Mouse (Mus musculus): ENCODE data around the gene Sptbn4. TPM values are rescaled to one million over a fixed set of nuclear protein-coding genes. Genes with fewer than 3 reads are reported as not detected.
A peak's percentile ranks its signal among the peaks of the same experiment; 100 is the strongest.

The Sptbn4 gene
- polyA plus RNA-seq, 1 experiment from 2014 or later = 0.30 TPM

DNA sequence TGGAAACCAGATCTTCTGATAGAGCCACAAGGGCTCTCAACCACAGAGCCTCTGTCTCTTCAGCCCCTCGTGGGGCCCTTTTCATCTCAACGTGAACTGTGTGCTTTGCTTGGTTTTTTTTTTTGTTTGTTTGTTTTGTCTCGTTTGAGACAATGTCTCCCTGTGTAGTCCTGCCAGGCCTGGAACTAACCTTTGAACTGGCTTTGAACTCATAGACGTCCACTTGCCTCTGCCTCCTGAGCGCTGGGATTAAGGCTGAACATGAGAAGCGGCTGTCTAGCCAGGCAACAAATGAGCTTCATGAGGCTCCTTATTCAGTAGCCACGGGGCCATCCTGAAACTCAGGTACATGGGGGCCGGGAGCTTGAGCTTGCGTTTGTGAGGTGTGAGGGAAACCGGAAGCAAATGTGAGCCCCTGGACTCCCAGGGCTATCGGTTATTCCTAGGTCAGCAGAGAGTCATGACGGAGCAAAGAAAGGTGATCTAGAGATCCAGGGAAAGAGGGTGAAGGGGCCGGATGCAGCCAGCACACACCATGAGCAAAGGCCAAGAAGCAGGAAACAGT is 4.8 kb upstream of the Sptbn4 start:
- H3K4me2 ChIP-seq = no peak overlapping the region

DNA sequence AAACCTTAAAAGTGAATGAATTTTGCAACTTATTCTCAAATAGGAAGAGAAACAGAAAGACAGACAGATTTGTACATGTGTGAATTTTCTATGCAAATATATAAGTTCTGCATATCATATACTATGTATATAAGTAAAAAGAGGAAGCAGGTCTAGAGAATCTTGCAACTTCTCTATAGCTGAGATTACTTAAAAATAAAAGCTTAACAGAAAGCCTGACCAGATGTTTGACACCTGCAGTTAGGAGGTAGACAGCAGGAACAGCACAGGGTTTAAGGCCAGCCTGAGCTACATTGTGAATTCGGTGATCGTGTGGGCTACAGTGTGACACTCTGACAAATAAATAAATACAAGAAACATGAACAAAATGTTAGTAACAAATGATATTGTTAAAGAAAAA is 3.9 kb upstream of the Sptbn4 start:
- no peak overlapping the region for H3K4me3 ChIP-seq (ENCODE audit: low read depth, low read length)
- no peaks in the 10 kb centered on the region; the same call in 1 of the 2 replicates for H3K27me3 ChIP-seq (ENCODE audit: control insufficient read depth, insufficient read depth, low read length)
- peaks cover 6% of the 10 kb centered on the region; the same call in 1 of the 2 replicates for H3K4me1 ChIP-seq (ENCODE audit: control insufficient read depth, insufficient read depth, low read length)
- no peak for ATAC-seq (replicated peaks; ENCODE audit: insufficient number of reproducible peaks, low FRiP score, low TSS enrichment)
- WGBS (ENCODE audit: insufficient replicate concordance) = 93% methylated on average over 2 of the region's 2 CpGs
- no peak overlapping the region for H3K9ac ChIP-seq (ENCODE audit: low read depth, low read length)
- no peaks in the 10 kb centered on the region for H3K36me3 ChIP-seq (ENCODE audit: control insufficient read depth, insufficient read depth, low read length)
- H3K4me2 ChIP-seq = no peak overlapping the region
- H3K9me3 ChIP-seq (replicated peaks; ENCODE audit: control insufficient read depth, low read length) = no peaks in the 10 kb centered on the region
- H3K27ac ChIP-seq (ENCODE audit: low read depth, low read length) = no peak overlapping the region

More for the DNA sequence above, 4.8 kb upstream of the Sptbn4 start:
- Histone ChIP-seq H3K4me3 (ENCODE audit: low read depth, low read length) (no peak overlapping the region), H3K9me3 (replicated peaks; ENCODE audit: control insufficient read depth, low read length) (no peaks in the 10 kb centered on the region), H3K27ac (ENCODE audit: low read depth, low read length) (no peak overlapping the region), H3K4me1 (ENCODE audit: control insufficient read depth, insufficient read depth, low read length) (no peaks in the 10 kb centered on the region), H3K27me3 (ENCODE audit: control insufficient read depth, insufficient read depth, low read length) (no peaks in the 10 kb centered on the region), H3K36me3 (ENCODE audit: control insufficient read depth, insufficient read depth, low read length) (no peaks in the 10 kb centered on the region), H3K9ac (ENCODE audit: low read depth, low read length) (no peak overlapping the region)
- WGBS (ENCODE audit: insufficient replicate concordance) = 55% methylated on average over 13 of the region's 13 CpGs
- no peak for ATAC-seq (replicated peaks; ENCODE audit: insufficient number of reproducible peaks, low FRiP score, low TSS enrichment)

DNA sequence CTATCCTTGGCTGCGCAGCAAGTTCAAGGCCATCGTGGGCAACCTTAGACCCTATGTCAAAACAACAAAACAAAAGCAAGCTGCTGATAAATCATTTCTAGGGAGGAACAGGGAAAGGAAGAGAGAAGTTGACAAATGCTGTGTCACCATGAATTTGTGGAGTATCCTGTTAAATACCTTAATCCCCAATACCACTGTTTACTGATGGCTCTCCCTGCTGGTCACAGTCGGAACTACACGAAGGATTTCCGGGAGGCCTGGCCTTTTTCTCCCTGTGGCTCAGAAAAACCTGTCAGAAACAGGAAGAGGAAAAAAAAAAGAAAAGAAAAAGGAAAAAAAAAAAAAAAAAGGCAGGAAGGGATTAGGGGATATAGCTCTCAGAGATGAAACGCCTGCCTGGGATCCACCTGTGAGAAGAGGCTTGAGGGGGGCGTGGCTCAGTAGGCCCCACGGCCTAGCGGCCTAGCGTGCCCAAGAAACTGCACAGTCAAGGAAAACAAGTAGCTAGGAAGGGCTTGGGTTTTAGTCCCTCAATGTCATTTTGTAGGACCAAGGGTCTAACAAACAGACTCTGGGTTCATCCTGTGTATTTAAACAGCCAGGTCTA is 1.9 kb upstream of the Sptbn4 start:
- peak overlapping the region; percentile 56 for H3K4me3 ChIP-seq (ENCODE audit: low read depth, low read length)
- ATAC-seq (replicated peaks; ENCODE audit: insufficient number of reproducible peaks, low FRiP score, low TSS enrichment) = no peak

GRCm38 (mm10) chr7:27448421-27449206 is 1.1 kb upstream of the Sptbn4 start:
- Histone ChIP-seq H3K36me3 (ENCODE audit: control insufficient read depth, insufficient read depth, low read length) (no peaks in the 10 kb centered on the region), H3K9ac (ENCODE audit: low read depth, low read length) (peak overlapping the region; percentile 70), H3K27ac (ENCODE audit: low read depth, low read length) (peak overlapping the region; percentile 85), H3K4me3 (ENCODE audit: low read depth, low read length) (peak overlapping the region; percentile 56), H3K4me1 (ENCODE audit: control insufficient read depth, insufficient read depth, low read length) (peaks cover 9% of the 10 kb centered on the region; the same call in 1 of the 2 replicates), H3K4me2 (peak overlapping the region; percentile 99), H3K27me3 (ENCODE audit: control insufficient read depth, insufficient read depth, low read length) (peaks cover 19% of the 10 kb centered on the region), H3K9me3 (replicated peaks; ENCODE audit: control insufficient read depth, low read length) (no peaks in the 10 kb centered on the region)
- peak; percentile 48 for ATAC-seq (replicated peaks; ENCODE audit: insufficient number of reproducible peaks, low FRiP score, low TSS enrichment)
- 46% methylated on average over 15 of the region's 15 CpGs for WGBS (ENCODE audit: insufficient replicate concordance)

More for the DNA sequence above, 1.9 kb upstream of the Sptbn4 start:
- WGBS (ENCODE audit: insufficient replicate concordance) = 54% methylated on average over 10 of the region's 10 CpGs
- no peaks in the 10 kb centered on the region for H3K9me3 ChIP-seq (replicated peaks; ENCODE audit: control insufficient read depth, low read length)
- no peaks in the 10 kb centered on the region for H3K36me3 ChIP-seq (ENCODE audit: control insufficient read depth, insufficient read depth, low read length)
- H3K9ac ChIP-seq (ENCODE audit: low read depth, low read length) = peak overlapping the region; percentile 36; the same call in 1 of the 2 replicates
- H3K27me3 ChIP-seq (ENCODE audit: control insufficient read depth, insufficient read depth, low read length) = peaks cover 18% of the 10 kb centered on the region
- H3K4me1 ChIP-seq (ENCODE audit: control insufficient read depth, insufficient read depth, low read length) = peaks cover 9% of the 10 kb centered on the region; the same call in 1 of the 2 replicates
- peak overlapping the region; percentile 85 for H3K27ac ChIP-seq (ENCODE audit: low read depth, low read length)
- peak overlapping the region; percentile 99 for H3K4me2 ChIP-seq

GRCm38 (mm10) chr7:27446521-27447418 is 716 bp downstream of the Sptbn4 start:
- peak overlapping the region; percentile 68 for H3K9ac ChIP-seq (ENCODE audit: low read depth, low read length)
- no peak overlapping the region for H3K27ac ChIP-seq (ENCODE audit: low read depth, low read length)
- H3K4me3 ChIP-seq (ENCODE audit: low read depth, low read length) = peak overlapping the region; percentile 54
- no peaks in the 10 kb centered on the region for H3K9me3 ChIP-seq (replicated peaks; ENCODE audit: control insufficient read depth, low read length)
- peaks cover 19% of the 10 kb centered on the region for H3K27me3 ChIP-seq (ENCODE audit: control insufficient read depth, insufficient read depth, low read length)
- 8% methylated on average over 45 of the region's 53 CpGs for WGBS (ENCODE audit: insufficient replicate concordance)
- H3K36me3 ChIP-seq (ENCODE audit: control insufficient read depth, insufficient read depth, low read length) = no peaks in the 10 kb centered on the region
- H3K4me1 ChIP-seq (ENCODE audit: control insufficient read depth, insufficient read depth, low read length) = peaks cover 9% of the 10 kb centered on the region; the same call in 1 of the 2 replicates
- ATAC-seq (replicated peaks; ENCODE audit: insufficient number of reproducible peaks, low FRiP score, low TSS enrichment) = 0 out of 2 replicates have a peak, but pooled peaks have one; percentile 0
- H3K4me2 ChIP-seq = peak overlapping the region; percentile 99

DNA sequence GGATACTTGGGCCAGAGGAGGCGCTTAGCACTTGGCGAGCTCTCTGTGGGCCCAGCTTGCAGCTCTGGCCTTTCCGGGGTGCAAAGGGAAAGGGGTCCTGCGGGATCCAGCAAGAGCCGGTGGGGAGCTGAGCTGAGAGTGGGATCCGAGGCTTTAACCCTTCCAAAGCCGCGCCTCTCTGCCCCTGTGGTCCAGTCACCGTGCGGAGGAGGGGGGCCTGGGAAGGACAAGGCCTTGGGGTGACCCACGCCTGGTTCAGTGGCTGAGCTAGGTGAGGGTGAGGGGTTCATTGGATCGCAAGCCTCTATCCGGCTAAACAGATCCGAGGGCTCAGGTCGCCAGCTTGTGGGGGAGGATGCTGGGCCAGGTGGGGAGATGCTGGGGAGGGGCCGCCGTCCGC is 1.4 kb downstream of the Sptbn4 start:
- Histone ChIP-seq H3K27ac (ENCODE audit: low read depth, low read length) (no peak overlapping the region), H3K9ac (ENCODE audit: low read depth, low read length) (peak overlapping the region; percentile 68), H3K36me3 (ENCODE audit: control insufficient read depth, insufficient read depth, low read length) (no peaks in the 10 kb centered on the region), H3K9me3 (replicated peaks; ENCODE audit: control insufficient read depth, low read length) (no peaks in the 10 kb centered on the region), H3K4me1 (ENCODE audit: control insufficient read depth, insufficient read depth, low read length) (peaks cover 9% of the 10 kb centered on the region; the same call in 1 of the 2 replicates), H3K4me2 (peak overlapping the region; percentile 99), H3K4me3 (ENCODE audit: low read depth, low read length) (peak overlapping the region; percentile 54), H3K27me3 (ENCODE audit: control insufficient read depth, insufficient read depth, low read length) (peaks cover 19% of the 10 kb centered on the region)
- 3% methylated on average over 16 of the region's 18 CpGs for WGBS (ENCODE audit: insufficient replicate concordance)
- no peak for ATAC-seq (replicated peaks; ENCODE audit: insufficient number of reproducible peaks, low FRiP score, low TSS enrichment)

GRCm38 (mm10) chr7:27440014-27440413 is 7.5 kb downstream of the Sptbn4 start:
- ATAC-seq (replicated peaks; ENCODE audit: insufficient number of reproducible peaks, low FRiP score, low TSS enrichment) = no peak
- Histone ChIP-seq H3K27ac (ENCODE audit: low read depth, low read length) (no peak overlapping the region), H3K4me1 (ENCODE audit: control insufficient read depth, insufficient read depth, low read length) (no peaks in the 10 kb centered on the region), H3K27me3 (ENCODE audit: control insufficient read depth, insufficient read depth, low read length) (peaks cover 11% of the 10 kb centered on the region), H3K4me3 (ENCODE audit: low read depth, low read length) (no peak overlapping the region), H3K9me3 (replicated peaks; ENCODE audit: control insufficient read depth, low read length) (no peaks in the 10 kb centered on the region), H3K9ac (ENCODE audit: low read depth, low read length) (no peak overlapping the region), H3K36me3 (ENCODE audit: control insufficient read depth, insufficient read depth, low read length) (no peaks in the 10 kb centered on the region), H3K4me2 (no peak overlapping the region)
- WGBS (ENCODE audit: insufficient replicate concordance) = 75% methylated on average over 4 of the region's 4 CpGs

DNA sequence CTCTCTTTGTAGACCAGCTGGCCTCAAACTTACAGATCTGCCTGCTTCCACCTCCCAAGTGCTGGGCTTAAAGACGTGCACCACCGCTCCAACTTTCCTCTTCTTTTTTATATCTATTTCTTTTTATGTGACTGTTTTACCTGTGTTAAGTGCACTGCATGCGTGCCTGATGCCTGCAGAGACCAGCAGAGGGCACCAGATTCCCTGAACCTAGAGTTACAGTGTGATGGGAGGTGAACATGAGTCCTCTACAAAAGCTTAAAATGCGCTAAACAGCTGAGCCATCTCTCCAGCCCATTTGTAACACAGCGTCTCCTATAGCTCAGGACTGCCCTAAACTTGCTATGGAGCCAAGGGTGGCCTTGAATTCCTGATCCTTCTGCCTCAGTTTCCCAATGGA is 9.9 kb downstream of the Sptbn4 start:
- no peaks in the 10 kb centered on the region for H3K36me3 ChIP-seq (ENCODE audit: control insufficient read depth, insufficient read depth, low read length)
- WGBS (ENCODE audit: insufficient replicate concordance) = 52% methylated on average over 5 of the region's 5 CpGs
- H3K9me3 ChIP-seq (replicated peaks; ENCODE audit: control insufficient read depth, low read length) = no peaks in the 10 kb centered on the region
- peaks cover 25% of the 10 kb centered on the region for H3K27me3 ChIP-seq (ENCODE audit: control insufficient read depth, insufficient read depth, low read length)
- no peak for ATAC-seq (replicated peaks; ENCODE audit: insufficient number of reproducible peaks, low FRiP score, low TSS enrichment)
- H3K9ac ChIP-seq (ENCODE audit: low read depth, low read length) = no peak overlapping the region
- no peak overlapping the region for H3K4me3 ChIP-seq (ENCODE audit: low read depth, low read length)
- no peaks in the 10 kb centered on the region for H3K4me1 ChIP-seq (ENCODE audit: control insufficient read depth, insufficient read depth, low read length)
- no peak overlapping the region for H3K4me2 ChIP-seq
- no peak overlapping the region for H3K27ac ChIP-seq (ENCODE audit: low read depth, low read length)
